In genomic region chr8:88362446-88363150, GRCm38 (mm10) we compare ENCODE assay signal across 8 mouse cellular contexts. TPM values are rescaled to one million over a fixed set of nuclear protein-coding genes. Genes with fewer than 3 reads are reported as not detected.
DNase-seq lines count a peak whose midpoint lies in the region; ATAC-seq and TF ChIP-seq lines count a peak whose summit lies in the region.

No protein-coding gene starts in this region.

- peak overlapping the region; percentile 82 for H3K4me3 ChIP-seq in gastrocnemius, adult 2 months
- peak overlapping the region; percentile 99 for H3K4me3 ChIP-seq in hindbrain, embryonic 13.5 days
- H3K4me3 ChIP-seq in lung, embryonic 15.5 days = peak overlapping the region; percentile 99

- H3K4me2 ChIP-seq in hindbrain, embryonic 13.5 days = peak overlapping the region; percentile 71
- peak overlapping the region; percentile 48 for H3K4me2 ChIP-seq in lung, embryonic 15.5 days

- peak; percentile 75 for ATAC-seq in erythroblast, adult 5-6 weeks (replicated peaks; ENCODE audit: low FRiP score, poor library complexity, severe bottlenecking)
- no peak for ATAC-seq in hindbrain, embryonic 13.5 days (ENCODE audit: low FRiP score)
- ATAC-seq in lung, embryonic 15.5 days (ENCODE audit: borderline replicate concordance, extremely low read depth, low FRiP score, low TSS enrichment) = no peak

- no peaks in the 10 kb centered on the region for H3K9me3 ChIP-seq in hindbrain, embryonic 13.5 days
- H3K9me3 ChIP-seq in lung, embryonic 15.5 days = no peaks in the 10 kb centered on the region

- peak; percentile 28 for DNase-seq in gastrocnemius, adult 2 months
- no peak for DNase-seq in gastrocnemius, postnatal 25 days
- peak; percentile 42 for DNase-seq in adrenal gland, postnatal 10 days
- DNase-seq in spleen, postnatal 10 days (ENCODE audit: low spot score in 2 of 2) = peak; percentile 46 to 70
- no peak for DNase-seq in layer of hippocampus, postnatal 10 days (ENCODE audit: low spot score in 2 of 2)

- H3K36me3 ChIP-seq in hindbrain, embryonic 13.5 days = peaks cover 15% of the 10 kb centered on the region
- H3K36me3 ChIP-seq in lung, embryonic 15.5 days = peaks cover 20% of the 10 kb centered on the region

- peak overlapping the region; percentile 94 for H3K27ac ChIP-seq in gastrocnemius, adult 2 months
- H3K27ac ChIP-seq in hindbrain, embryonic 13.5 days = no peak overlapping the region
- peak overlapping the region; percentile 91 for H3K27ac ChIP-seq in lung, embryonic 15.5 days

- TF ChIP-seq CTCF in gastrocnemius, adult 2 months (IDR thresholded peaks at IDR 0.05) = no peak

- no peaks in the 10 kb centered on the region for H3K27me3 ChIP-seq in hindbrain, embryonic 13.5 days
- no peaks in the 10 kb centered on the region for H3K27me3 ChIP-seq in lung, embryonic 15.5 days

- no peak overlapping the region for H3K9ac ChIP-seq in hindbrain, embryonic 13.5 days
- peak overlapping the region; percentile 100 for H3K9ac ChIP-seq in lung, embryonic 15.5 days

- H3K4me1 ChIP-seq in hindbrain, embryonic 13.5 days (replicated peaks) = peaks cover 28% of the 10 kb centered on the region
- H3K4me1 ChIP-seq in lung, embryonic 15.5 days = peaks cover 22% of the 10 kb centered on the region

- whole genome bisulfite sequencing in hindbrain, embryonic 13.5 days = 42% methylated on average over 11 of the region's 11 CpGs
- WGBS in lung, embryonic 15.5 days = 25% methylated on average over 11 of the region's 11 CpGs

- intact Hi-C loops in gastrocnemius, adult 2 months (cut with DNase I) = loop anchor here (2.0 kb wide), 1 partner anchor 258 kb away; no protein-coding TSS in a partner anchor

RNA-seq across cellular contexts. Expression of gene Brd7, which starts 0.6 kb away (rescaled TPM):
- total RNA-seq in gastrocnemius, adult 2 months (2021) = 10 to 100 TPM; 74.5 to 85.4 TPM
- total RNA-seq in gastrocnemius, postnatal 25 days (2021) = 10 to 100 TPM; 63.3 to 72.9 TPM
- total RNA-seq in adrenal gland, postnatal 10 days (2021) = 10 to 100 TPM; 80.2 to 82.4 TPM
- total RNA-seq in erythroblast, adult 5-6 weeks (2015; ENCODE audit: low replicate concordance) = 22.5 and 49.5 TPM in 2 replicates
- 11.8 and 28.7 TPM in 2 replicates for total RNA-seq in erythroblast, adult 5-6 weeks (2017; ENCODE audit: low replicate concordance)
- polyA plus RNA-seq in hindbrain, embryonic 13.5 days (2015; fragmentation: Nextera tagmentation; extraction: Ambion mirVana) = 69.3 and 71.7 TPM in 2 replicates
- polyA plus RNA-seq in lung, embryonic 15.5 days (2015; fragmentation: Nextera tagmentation; extraction: Ambion mirVana) = 66.8 and 74.2 TPM in 2 replicates
- total RNA-seq in layer of hippocampus, postnatal 10 days (2021) = 10 to 100 TPM; 63.4 to 68.8 TPM

Comparison
In these comparisons a context has a peak if more than half of its experiments do, and no peak if none do; other contexts are left out.
1. DNase-seq: peak in gastrocnemius, adult 2 months (single experiment), adrenal gland, postnatal 10 days (single experiment) and spleen, postnatal 10 days (2 of 2); none in gastrocnemius, postnatal 25 days (single experiment) and layer of hippocampus, postnatal 10 days (0 of 2).
2. Peak in every context shown above with its lines, with median percentiles within 50 percentile points of each other: H3K4me3 ChIP-seq.